Mouse (Mus musculus): ENCODE results near the gene Slc24a4. TPM values are rescaled to one million over a fixed set of nuclear protein-coding genes. Genes with fewer than 3 reads are reported as not detected.

Gene Slc24a4
- polyA plus RNA-seq (2014; fragmentation: Illumina TruSeq; extraction: RNeasy Lipid Tissue Mini Kit (QIAGEN cat#74804); ENCODE audit: low read depth, low replicate concordance): 0.07 TPM

DNA sequence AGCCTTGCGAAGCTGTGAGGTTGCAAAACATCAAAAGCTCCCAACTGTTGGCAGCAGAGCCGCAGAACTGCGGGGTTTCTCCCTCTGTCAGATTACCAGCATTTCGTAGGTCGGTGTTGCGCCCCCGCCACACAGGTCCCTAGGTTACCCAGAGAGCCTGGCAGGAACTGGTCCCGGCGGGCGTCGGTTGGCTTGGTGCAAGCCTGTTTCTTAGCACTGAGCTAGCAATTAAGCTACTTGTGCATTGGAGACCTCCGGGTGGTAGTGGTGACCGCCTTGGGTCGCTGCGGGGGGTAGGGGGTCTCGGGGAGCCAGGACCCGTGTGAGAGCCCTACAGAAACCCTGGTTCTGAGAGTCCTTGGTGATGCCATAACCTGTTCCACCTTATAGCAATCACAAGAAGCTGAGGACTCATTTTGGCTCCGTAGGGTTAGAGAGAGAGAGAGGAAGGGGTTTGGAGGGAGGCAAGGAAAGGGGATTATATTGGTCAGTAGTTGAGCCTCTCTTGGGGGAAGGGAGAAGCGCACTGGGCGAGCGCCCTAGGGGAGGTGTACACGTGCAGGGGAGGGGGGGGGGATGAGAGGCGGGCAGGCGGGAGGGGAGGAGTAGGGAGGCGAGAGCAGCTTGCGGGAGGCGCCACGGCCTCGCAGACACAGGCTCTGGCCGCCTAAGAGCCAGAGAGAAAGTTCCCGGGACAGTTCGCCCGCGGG is at the start of gene Slc24a4:
TSS of gene Slc24a4 (plus strand) at position 653 of the 710 bp plus-strand sequence.

DNA sequence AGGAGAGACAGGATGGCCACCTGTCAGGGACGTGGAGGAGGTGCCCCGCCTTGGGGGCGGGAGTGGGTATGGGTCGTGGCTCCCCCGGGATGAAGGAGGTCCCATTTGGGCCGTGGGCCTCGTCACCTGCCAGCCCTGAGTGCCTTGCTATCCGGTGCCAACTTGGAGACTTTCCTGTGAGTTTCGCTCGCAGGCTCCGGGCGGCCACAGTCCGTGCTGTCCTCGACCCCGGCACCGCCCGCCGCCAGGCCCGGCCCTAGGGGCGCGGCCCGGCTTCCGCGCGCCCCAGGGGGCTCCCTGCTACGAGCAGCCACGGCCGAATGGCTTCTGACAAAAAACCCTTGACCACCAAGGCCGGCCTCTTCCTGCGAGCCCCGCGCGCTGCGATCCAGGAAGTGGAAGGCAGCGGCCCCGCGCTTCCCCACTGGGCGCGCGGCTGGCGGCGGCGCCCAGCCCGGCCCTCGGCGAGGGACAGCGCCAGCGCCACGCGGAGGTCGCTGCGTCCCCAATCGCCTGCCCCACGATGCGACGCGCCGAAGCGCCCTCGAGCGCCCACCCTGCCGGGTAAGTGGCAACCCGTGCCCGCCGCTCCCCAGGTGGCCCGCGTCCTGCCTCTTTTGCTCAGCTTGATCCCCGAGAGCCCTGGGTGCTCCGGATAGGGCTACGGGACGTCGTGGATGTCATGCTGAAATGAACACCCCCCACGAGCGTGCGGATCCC is 154.4 kb downstream of the Slc24a4 start, which contains the start of gene Rin3:
TSS of gene Rin3 (plus strand) at position 286 of the 720 bp plus-strand sequence.

Other genes starting within 250 kb of the Slc24a4 start
- 32.6 TPM for gene Trip11, start 215.5 kb upstream of the Slc24a4 start, polyA plus RNA-seq (2014; fragmentation: Illumina TruSeq; extraction: RNeasy Lipid Tissue Mini Kit (QIAGEN cat#74804); ENCODE audit: low read depth, low replicate concordance)
- gene Atxn3, start 170.5 kb upstream of the Slc24a4 start, polyA plus RNA-seq (2014; fragmentation: Illumina TruSeq; extraction: RNeasy Lipid Tissue Mini Kit (QIAGEN cat#74804); ENCODE audit: low read depth, low replicate concordance): 519 TPM
- 24.6 TPM for gene Cpsf2, start 152.7 kb upstream of the Slc24a4 start, polyA plus RNA-seq (2014; fragmentation: Illumina TruSeq; extraction: RNeasy Lipid Tissue Mini Kit (QIAGEN cat#74804); ENCODE audit: low read depth, low replicate concordance)
- gene Rin3, start 154.3 kb downstream of the Slc24a4 start, polyA plus RNA-seq (2014; fragmentation: Illumina TruSeq; extraction: RNeasy Lipid Tissue Mini Kit (QIAGEN cat#74804); ENCODE audit: low read depth, low replicate concordance): 0.60 TPM

Measured in testis, adult 10 weeks (tissue).